Mouse (Mus musculus): ENCODE measurements at regions not wholly inside any gene's neighbourhood (a gene's known extent, or its start where the extent isn't known, plus 50 kb on each side); places are given as distances from the start of the nearest gene placed in this dataset.

- TF ChIP-seq CTCF (IDR thresholded peaks at IDR 0.05; ENCODE audit: extremely low read depth, insufficient read depth, low read length) (no peak), POLR2A (IDR thresholded peaks at IDR 0.05; ENCODE audit: extremely low read depth, insufficient read depth, low read length) (no peak; the same call in 1 of the 2 replicates)
These were observed 64.0 kb upstream of the Foxn3 start for GRCm38 (mm10) chr12:99627201-99627897.

Measured in cortical plate, adult 2 months (tissue).